Comparison of ENCODE assay signal across 16 mouse cellular contexts in the genomic region with DNA sequence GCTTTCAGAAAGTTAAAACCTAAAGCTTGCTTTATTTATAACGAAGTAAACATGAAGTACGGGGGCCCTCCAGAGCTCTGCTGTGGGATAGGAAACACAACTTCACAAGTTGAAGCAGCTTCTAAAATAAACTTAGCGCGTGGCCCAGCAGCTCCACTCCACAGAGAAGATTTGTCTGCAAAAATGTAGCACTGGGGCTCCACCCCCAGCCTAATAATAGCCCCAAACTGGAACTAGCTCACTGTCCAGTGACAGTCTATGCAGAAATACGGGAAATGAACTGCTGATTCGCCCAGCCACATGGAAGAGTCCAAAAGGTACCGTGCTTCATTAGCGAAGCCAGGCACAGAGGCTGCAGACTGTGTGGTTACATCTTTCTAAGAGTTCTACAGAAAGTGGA. TPM values are rescaled to one million over a fixed set of nuclear protein-coding genes. Genes with fewer than 3 reads are reported as not detected.
DNase-seq lines count a peak whose midpoint lies in the region; ATAC-seq and TF ChIP-seq lines count a peak whose summit lies in the region.
"Had no signal": no experiment of that assay in that cellular context is flagged by ENCODE, and none has a peak within 500 bp of the region (broad histone marks: within the 10 kb centered on the region; RNA-seq: fewer than 3 reads in every experiment).

No protein-coding gene starts in this region.

- no peak overlapping the region for H3K4me3 ChIP-seq in layer of hippocampus, adult 2 months
- H3K4me3 ChIP-seq in neural tube, embryonic 13.5 days = no peak overlapping the region
- H3K4me3 ChIP-seq in heart, embryonic 11.5 days (ENCODE audit: low read depth, low read length) = no peak overlapping the region
- no peak overlapping the region for H3K4me3 ChIP-seq in macrophage (ENCODE audit: inconsistent target)
- H3K4me3 ChIP-seq: midbrain, embryonic 12.5 days; myocyte had no signal

- H3K27me3 ChIP-seq in neural tube, embryonic 13.5 days = no peaks in the 10 kb centered on the region
- no peaks in the 10 kb centered on the region for H3K27me3 ChIP-seq in heart, embryonic 11.5 days (ENCODE audit: control insufficient read depth, insufficient read depth, low read length)
- H3K27me3 ChIP-seq: midbrain, embryonic 12.5 days had no signal

- H3K36me3 ChIP-seq in neural tube, embryonic 13.5 days = peaks cover 28% of the 10 kb centered on the region
- H3K36me3 ChIP-seq in heart, embryonic 11.5 days (ENCODE audit: control insufficient read depth, insufficient read depth, low read length) = peaks cover 9% of the 10 kb centered on the region; the same call in 1 of the 2 replicates
- H3K36me3 ChIP-seq in macrophage (ENCODE audit: inconsistent target) = peaks cover 19% of the 10 kb centered on the region

- H3K9ac ChIP-seq in neural tube, embryonic 13.5 days = 0 out of 2 replicates have a peak overlapping the region, but pooled peaks have one; percentile 38
- 0 out of 2 replicates have a peak overlapping the region, but pooled peaks have one; percentile 22 for H3K9ac ChIP-seq in heart, embryonic 11.5 days (ENCODE audit: low read depth, low read length)
- H3K9ac ChIP-seq: midbrain, embryonic 12.5 days had no signal

- TF ChIP-seq CTCF in layer of hippocampus, adult 2 months (conservative IDR thresholded peaks at IDR 0.05) = no peak

- no peak for ATAC-seq in neural tube, embryonic 13.5 days (ENCODE audit: low read depth)
- ATAC-seq in heart, embryonic 11.5 days (replicated peaks; ENCODE audit: insufficient number of reproducible peaks, low FRiP score, low TSS enrichment) = no peak
- ATAC-seq: forebrain, embryonic 16.5 days; hindbrain, embryonic 16.5 days had no signal

- H3K4me2 ChIP-seq in neural tube, embryonic 13.5 days = no peak overlapping the region
- H3K4me2 ChIP-seq in heart, embryonic 11.5 days = peak overlapping the region; percentile 20
- H3K4me2 ChIP-seq: midbrain, embryonic 12.5 days had no signal

- peaks cover 38% of the 10 kb centered on the region for H3K4me1 ChIP-seq in neural tube, embryonic 13.5 days (replicated peaks)
- peaks cover 11% of the 10 kb centered on the region; the same call in 1 of the 2 replicates for H3K4me1 ChIP-seq in heart, embryonic 11.5 days (ENCODE audit: control insufficient read depth, insufficient read depth, low read length)

- 91% methylated on average over 8 of the region's 8 CpGs for WGBS in neural tube, embryonic 13.5 days
- 64% methylated on average over 8 of the region's 8 CpGs for WGBS in heart, embryonic 11.5 days (ENCODE audit: insufficient replicate concordance)
- 29% methylated on average over 8 of the region's 8 CpGs for WGBS in macrophage (ENCODE audit: missing documents)

- H3K27ac ChIP-seq in layer of hippocampus, adult 2 months = peak overlapping the region; percentile 28; the same call in 1 of the 2 replicates
- H3K27ac ChIP-seq in neural tube, embryonic 13.5 days (replicated peaks) = no peak overlapping the region
- H3K27ac ChIP-seq in heart, embryonic 11.5 days (ENCODE audit: low read depth, low read length) = peak overlapping the region; percentile 50
- peak overlapping the region; percentile 98 for H3K27ac ChIP-seq in macrophage
- H3K27ac ChIP-seq: midbrain, embryonic 12.5 days had no signal

- DNase-seq in layer of hippocampus, adult 2 months (ENCODE audit: low spot score in 2 of 2) = peak in 1 of 2 experiments; percentile 23
- no peak for DNase-seq in layer of hippocampus, postnatal 10 days (ENCODE audit: low spot score in 2 of 2)
- DNase-seq in neural tube, embryonic 10.5 days (ENCODE audit: extremely low spot score, low spot score) = no peak
- no peak for DNase-seq in ovary, adult 18-20 months (ENCODE audit: low spot score)
- no peak for DNase-seq in natural killer cell, adult 2 months (ENCODE audit: low spot score in 2 of 2)
- DNase-seq: adrenal gland, postnatal 25 days; kidney, adult 8-10 months; lung, adult 2 months; right cerebral cortex, postnatal 4 days had no signal

- H3K9me3 ChIP-seq in neural tube, embryonic 13.5 days = no peaks in the 10 kb centered on the region
- H3K9me3 ChIP-seq in heart, embryonic 11.5 days (replicated peaks; ENCODE audit: control insufficient read depth, low read length) = no peaks in the 10 kb centered on the region
- H3K9me3 ChIP-seq: midbrain, embryonic 12.5 days had no signal

- H3K79me2 ChIP-seq in macrophage (ENCODE audit: inconsistent target) = peaks cover 18% of the 10 kb centered on the region

RNA-seq across cellular contexts. Expression of a gene that starts 7.9 kb away (rescaled TPM):
- total RNA-seq in layer of hippocampus, adult 2 months (2021) = 10 to 100 TPM; 36.8 to 37.9 TPM
- 10 to 100 TPM; 36.5 to 40.4 TPM for total RNA-seq in layer of hippocampus, postnatal 10 days (2021)
- 23.9 and 27.3 TPM in 2 replicates for polyA plus RNA-seq in neural tube, embryonic 13.5 days (2015; fragmentation: Nextera tagmentation; extraction: Ambion mirVana)
- 6.7 and 7.4 TPM in 2 replicates for polyA plus RNA-seq in heart, embryonic 11.5 days (2014; fragmentation: Nextera tagmentation; extraction: Ambion mirVana)
- total RNA-seq in macrophage (2018; cell fraction: chromatin; rRNA removed) = 100 to 1,000 TPM in 7 of 26 experiments, 10 to 100 TPM in 19; 12.7 to 176 (median 74.9) TPM
- 10 to 100 TPM; 10.0 to 24.4 (median 16.4) TPM for total RNA-seq in macrophage (2018; cell fraction: cytosol; rRNA removed)
- 10 to 100 TPM; 10.4 to 84.4 (median 31.7) TPM for total RNA-seq in macrophage (2018; cell fraction: nucleus; rRNA removed)
- 12.2 to 17.5 TPM (median 12.3 TPM) in 3 replicates for polyA plus RNA-seq in macrophage (2018)

RNA-seq across cellular contexts. Expression of a gene that starts 8.0 kb away (rescaled TPM):
- total RNA-seq in layer of hippocampus, adult 2 months (2021) = 100 to 1,000 TPM; 115 to 125 TPM
- 100 to 1,000 TPM; 155 to 179 TPM for total RNA-seq in layer of hippocampus, postnatal 10 days (2021)
- polyA plus RNA-seq in neural tube, embryonic 13.5 days (2015; fragmentation: Nextera tagmentation; extraction: Ambion mirVana) = 102 and 106 TPM in 2 replicates
- 131 and 158 TPM in 2 replicates for polyA plus RNA-seq in heart, embryonic 11.5 days (2014; fragmentation: Nextera tagmentation; extraction: Ambion mirVana)
- total RNA-seq in macrophage (2018; cell fraction: chromatin; rRNA removed) = 100 to 1,000 TPM in 14 of 26 experiments, 10 to 100 TPM in 12; 49.4 to 246 (median 102) TPM
- 1,000 to 10,000 TPM in 1 of 26 experiments, 100 to 1,000 TPM in 25; 247 to 1,058 (median 502) TPM for total RNA-seq in macrophage (2018; cell fraction: cytosol; rRNA removed)
- total RNA-seq in macrophage (2018; cell fraction: nucleus; rRNA removed) = 100 to 1,000 TPM in 14 of 26 experiments, 10 to 100 TPM in 12; 77.9 to 417 (median 104) TPM
- 494 to 663 TPM (median 662 TPM) in 3 replicates for polyA plus RNA-seq in macrophage (2018)

RNA-seq across cellular contexts. Expression of a gene that starts 12.6 kb away (rescaled TPM):
- total RNA-seq in layer of hippocampus, adult 2 months (2021) = 10 to 100 TPM; 19.1 to 21.7 TPM
- total RNA-seq in layer of hippocampus, postnatal 10 days (2021) = 10 to 100 TPM; 23.2 to 26.9 TPM
- 23.4 and 26.4 TPM in 2 replicates for polyA plus RNA-seq in neural tube, embryonic 13.5 days (2015; fragmentation: Nextera tagmentation; extraction: Ambion mirVana)
- polyA plus RNA-seq in heart, embryonic 11.5 days (2014; fragmentation: Nextera tagmentation; extraction: Ambion mirVana) = 12.1 and 13.2 TPM in 2 replicates
- 10 to 100 TPM in 11 of 26 experiments, 1 to 10 TPM in 14, under 1 TPM in 1; 0.92 to 22.8 (median 9.1) TPM for total RNA-seq in macrophage (2018; cell fraction: chromatin; rRNA removed)
- 10 to 100 TPM; 10.6 to 24.8 (median 15.1) TPM for total RNA-seq in macrophage (2018; cell fraction: cytosol; rRNA removed)
- 10 to 100 TPM in 21 of 26 experiments, 1 to 10 TPM in 5; 6.8 to 31.1 (median 14.9) TPM for total RNA-seq in macrophage (2018; cell fraction: nucleus; rRNA removed)
- polyA plus RNA-seq in macrophage (2018) = 7.4 to 18.5 TPM (median 18.2 TPM) in 3 replicates
